Mouse (Mus musculus): ENCODE results near the gene Tmem212.

The Tmem212 gene

GRCm38 (mm10) chr3:27842856-27843255 lies 53.3 kb downstream of the Tmem212 start:
- no peak for DNase-seq (ENCODE audit: low spot score)

- no peak for DNase-seq (ENCODE audit: low spot score)
These were observed 55.9 kb downstream of the Tmem212 start for GRCm38 (mm10) chr3:27840311-27840710.

GRCm38 (mm10) chr3:27839795-27840194 lies 56.4 kb downstream of the Tmem212 start:
- no peak for DNase-seq (ENCODE audit: low spot score)

GRCm38 (mm10) chr3:27839231-27839630 lies 56.9 kb downstream of the Tmem212 start:
- DNase-seq (ENCODE audit: low spot score) = no peak

GRCm38 (mm10) chr3:27836297-27836696 lies 59.9 kb downstream of the Tmem212 start:
- DNase-seq (ENCODE audit: low spot score) = no peak

- no peak for DNase-seq (ENCODE audit: low spot score)
These were observed 60.4 kb downstream of the Tmem212 start for GRCm38 (mm10) chr3:27835786-27836185.

- no peak for DNase-seq (ENCODE audit: low spot score)
These were observed 67.4 kb downstream of the Tmem212 start for GRCm38 (mm10) chr3:27828755-27829154.

- DNase-seq (ENCODE audit: low spot score) = no peak
These were observed 68.9 kb downstream of the Tmem212 start for GRCm38 (mm10) chr3:27827236-27827635.

GRCm38 (mm10) chr3:27825985-27826384 lies 70.2 kb downstream of the Tmem212 start:
- DNase-seq (ENCODE audit: low spot score) = no peak

Data from c-Kit-positive CD71-positive TER-119-positive erythroid progenitor cells, embryonic 14.5 days (primary cell).